Mouse (Mus musculus) ES-E14 (cell line): Measurements from ENCODE around the gene Fars2.

Experiments used
- CHD2 ChIP-seq: IDR thresholded peaks from 2 replicates; pipeline ENCODE4 v1.6.1; 2014; ENCODE audit warnings: mild to moderate bottlenecking, low read depth, low read length, inconsistent platforms
- MAFK ChIP-seq: IDR thresholded peaks from 2 replicates; pipeline ENCODE4 v1.6.1; 2014; ENCODE audit warnings: mild to moderate bottlenecking, low read depth, low read length, inconsistent platforms; ENCODE audit not compliant: insufficient read depth
- ZC3H11A ChIP-seq: IDR thresholded peaks from 2 replicates; pipeline ENCODE4 v1.6.1; 2012; ENCODE audit warnings: low read depth, mild to moderate bottlenecking, inconsistent platforms, low read length, borderline replicate concordance
- ZNF384 ChIP-seq: IDR thresholded peaks from 2 replicates; pipeline ENCODE4 v1.6.1; 2012; ENCODE audit warnings: low read depth, low read length, inconsistent platforms

DNA sequence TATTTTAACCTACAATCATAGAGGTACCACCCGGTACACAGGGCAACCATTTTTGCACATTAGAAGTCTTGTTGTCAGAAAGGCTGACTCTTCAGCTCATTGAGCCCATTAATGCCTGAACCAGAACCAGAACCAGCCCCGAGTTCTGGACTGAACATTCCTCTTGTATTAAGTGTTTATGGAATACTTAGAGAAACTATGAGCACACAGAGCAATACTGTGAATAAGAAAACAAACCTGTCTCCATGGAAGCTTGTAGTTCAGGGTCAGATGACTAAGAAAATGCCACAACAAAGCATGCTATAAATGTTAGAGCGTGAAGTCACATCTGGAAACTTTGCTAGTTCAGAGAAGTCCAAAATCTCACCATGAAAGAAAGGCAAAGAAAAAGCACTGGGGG is 35.6 kb upstream of the Fars2 start:
- TF ChIP-seq ZNF384, result no peak
- TF ChIP-seq ZC3H11A, result no peak
- TF ChIP-seq CHD2, result no peak
- no peak for TF ChIP-seq MAFK
